Mouse (Mus musculus) cerebellum, adult 2 months (tissue): ENCODE measurements around the gene Palmd. TPM values are rescaled to one million over a fixed set of nuclear protein-coding genes. Genes with fewer than 3 reads are reported as not detected.

ENCODE experiments used
- DNase-seq, 2 experiments: peaks; one replicate each; pipeline ENCODE4 v3.0.0; 2021
- H3K27ac ChIP-seq: fragments of 200-500 bp; 2 replicates; pipeline ENCODE4 v1.5.1; 2012; ENCODE audit warnings: low read length, control low read depth, inconsistent platforms; ENCODE audit not compliant: insufficient read depth
- H3K27me3 ChIP-seq: fragments of 200-500 bp; 2 replicates; pipeline ENCODE4 v1.6.1; 2012; ENCODE audit warnings: inconsistent platforms, mild to moderate bottlenecking, low read length, moderate library complexity; ENCODE audit not compliant: control insufficient read depth, insufficient read depth
- H3K4me1 ChIP-seq: fragments of 200-500 bp; 2 replicates; pipeline ENCODE4 v1.6.1; 2011; ENCODE audit warnings: low read length; ENCODE audit not compliant: control insufficient read depth, insufficient read depth
- H3K4me3 ChIP-seq: fragments of 200-500 bp; replicated peaks from 2 replicates; pipeline ENCODE3; 2011; ENCODE audit warnings: mild to moderate bottlenecking, low read depth, low read length, control low read depth; ENCODE audit not compliant: insufficient read depth
- CTCF ChIP-seq: fragments of 200-500 bp; IDR thresholded peaks from 2 replicates; pipeline ENCODE4 v1.5.1; 2011; ENCODE audit warnings: low read depth, mild to moderate bottlenecking, control low read depth, low read length, moderate library complexity, borderline replicate concordance; ENCODE audit not compliant: insufficient read depth
- POLR2A ChIP-seq: fragments of 200-500 bp; IDR thresholded peaks from 2 replicates; pipeline ENCODE4 v1.6.1; 2011; ENCODE audit warnings: low read length, control low read depth, borderline replicate concordance; ENCODE audit not compliant: insufficient read depth
- WGBS: fragments of 180-500 bp; shearing (Covaris S2); methylation state at CpG from one replicate; pipeline ENCODE4 v1.1.7; 2018; 5-methylcytosine and 5-hydroxymethylcytosine counted together
- polyA plus RNA-seq: library from polyadenylated mRNA; depleted of rRNA; stranded (reverse); fragments of >200 nt; gene quantifications from 2 replicates; pipeline ENCODE4 v1.2.3, GENCODE M21; 2012; rRNA removed

The Palmd gene
- polyA plus RNA-seq, 1 experiment = 5.1 TPM

- WGBS = 94% methylated on average over 14 of the region's 14 CpGs
- no peak overlapping the region for H3K4me3 ChIP-seq
- no peaks in the 10 kb centered on the region for H3K4me1 ChIP-seq
- DNase-seq = no peak
- TF ChIP-seq POLR2A = no peak
- TF ChIP-seq CTCF = no peak
- H3K27me3 ChIP-seq = no peaks in the 10 kb centered on the region
- no peak overlapping the region for H3K27ac ChIP-seq
These were observed 86.4 kb downstream of the Palmd start for GRCm38 (mm10) chr3:116882221-116882960.

DNA sequence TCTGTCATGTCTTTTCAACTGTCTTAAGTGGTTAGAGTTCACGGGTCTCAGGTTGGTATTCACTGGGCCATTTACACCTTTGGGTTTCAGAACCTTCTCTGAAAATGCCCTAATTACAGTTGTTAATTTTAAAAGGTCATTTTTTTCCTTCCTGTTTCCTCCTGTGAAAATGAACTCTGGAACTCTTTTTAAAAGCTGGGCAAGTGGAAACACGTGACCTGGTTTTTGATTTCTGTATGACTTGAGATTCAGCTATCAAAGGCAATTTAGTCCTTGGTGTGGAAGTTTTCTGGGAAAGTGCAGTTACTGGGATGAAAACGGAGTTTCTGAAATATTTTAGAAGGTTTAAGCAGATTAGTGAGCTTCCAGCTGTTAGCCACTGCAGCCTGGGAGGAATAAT is 98.4 kb downstream of the Palmd start:
- Histone ChIP-seq H3K4me1 (no peaks in the 10 kb centered on the region), H3K4me3 (no peak overlapping the region), H3K27me3 (no peaks in the 10 kb centered on the region), H3K27ac (no peak overlapping the region)
- DNase-seq = no peak
- no peak for TF ChIP-seq POLR2A
- no peak for TF ChIP-seq CTCF
- WGBS = 70% methylated on average over 3 of the region's 3 CpGs

Other genes starting within 250 kb of the Palmd start
- 20.6 and 20.8 TPM in 2 replicates for gene Agl, start 160.8 kb downstream of the Palmd start, polyA plus RNA-seq
- 0.70 and 0.92 TPM in 2 replicates for gene Frrs1, start 109.5 kb downstream of the Palmd start, polyA plus RNA-seq
- gene 4930455H04Rik, start 720 bp downstream of the Palmd start, polyA plus RNA-seq = not detected in 2 replicates